Mouse (Mus musculus) erythroblast, embryonic 14.5 days (primary cell): ENCODE measurements around the gene Slc17a4.

Source experiments
- GATA1 ChIP-seq: IDR thresholded peaks from 2 replicates; pipeline ENCODE4 v1.6.1; 2012; ENCODE audit warnings: low read length, inconsistent platforms, mixed read lengths
- TAL1 ChIP-seq: IDR thresholded peaks from 3 replicates; pipeline ENCODE4 v1.6.1; 2012; ENCODE audit warnings: low read length, inconsistent platforms, mixed read lengths

DNA sequence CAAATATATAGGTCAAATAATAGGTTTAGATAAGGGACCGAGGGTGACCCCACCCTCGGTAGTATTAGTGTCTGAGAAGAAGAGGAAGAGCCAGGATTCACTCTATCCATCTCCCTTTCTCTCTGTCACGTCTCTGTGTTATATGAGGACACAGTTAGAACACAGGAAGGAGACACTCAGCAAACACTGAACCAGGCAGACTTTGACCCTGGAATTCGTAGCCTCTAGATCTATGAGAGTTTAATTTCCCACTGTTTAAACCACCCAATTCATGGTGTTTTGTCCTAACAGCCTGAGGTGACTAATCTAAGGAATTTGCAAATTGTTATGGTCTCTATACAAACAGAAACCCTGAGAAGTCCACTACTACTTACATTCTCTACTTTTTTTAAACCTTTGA lies 2.9 kb upstream of the Slc17a4 start:
- TF ChIP-seq GATA1 (no peak), TAL1 (no peak)
